Mouse (Mus musculus) cerebellum, adult 11-12 months (tissue): ENCODE measurements around the gene Nrm.
A peak's percentile ranks its signal among the peaks of the same experiment; 100 is the strongest.

Experiments used
- DNase-seq: peaks from one replicate; pipeline ENCODE4 v3.0.0; 2022

Gene Nrm

DNA sequence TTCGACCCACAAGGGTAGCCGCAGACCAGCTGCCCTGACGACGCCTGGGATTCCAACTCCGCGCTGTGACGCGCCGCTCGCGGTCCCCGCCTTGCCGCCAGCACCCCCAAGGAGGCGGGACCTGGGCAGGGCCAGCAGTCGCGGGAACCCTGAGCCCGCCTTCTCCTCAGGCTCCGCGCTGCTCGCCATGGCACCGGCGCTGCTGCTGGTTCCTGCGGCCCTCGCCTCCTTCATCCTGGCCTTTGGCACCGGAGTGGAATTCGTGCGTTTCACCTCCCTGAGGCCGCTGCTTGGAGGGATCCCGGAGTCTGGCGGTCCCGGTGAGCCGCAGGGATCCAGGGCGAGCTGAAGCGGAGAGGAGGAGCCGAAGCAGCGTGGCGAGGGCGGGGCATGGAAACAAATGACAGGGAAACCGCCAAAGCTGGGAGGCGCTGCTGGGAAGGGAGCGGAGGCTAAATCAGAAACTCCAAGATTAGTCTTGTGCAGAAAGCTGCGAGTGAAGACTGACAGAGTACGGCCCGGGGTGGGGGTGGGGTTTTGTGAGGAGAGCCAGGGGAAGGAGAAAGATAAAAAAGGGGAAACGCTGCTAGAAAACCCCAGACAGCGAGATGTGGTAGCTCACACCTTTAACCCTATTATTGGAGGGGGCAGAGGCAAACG lies at the start of gene Nrm:
TSS of gene Nrm (plus strand) at position 121 of the 660 bp plus-strand sequence.
- DNase-seq: peak; percentile 87

DNA sequence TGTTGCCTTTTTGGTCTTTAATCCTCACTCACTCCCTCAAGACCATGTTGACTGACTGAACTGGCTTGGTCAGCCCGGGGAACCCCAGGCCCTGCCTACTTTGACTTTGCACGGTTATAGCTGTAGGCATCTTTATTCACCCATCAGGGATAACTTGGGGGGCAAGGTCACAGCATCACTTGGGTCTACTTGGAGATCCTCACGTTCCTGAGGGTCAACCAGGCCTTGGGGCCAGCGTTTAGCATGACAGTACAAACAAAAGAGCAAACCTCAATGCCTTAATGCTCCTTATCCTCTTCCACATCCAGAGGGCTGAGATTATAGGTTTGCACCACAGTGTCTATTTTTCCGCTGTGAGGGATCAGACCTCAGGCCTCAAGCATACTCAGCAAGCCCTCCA lies 48.8 kb upstream of the Nrm start:
- DNase-seq: no peak

DNA sequence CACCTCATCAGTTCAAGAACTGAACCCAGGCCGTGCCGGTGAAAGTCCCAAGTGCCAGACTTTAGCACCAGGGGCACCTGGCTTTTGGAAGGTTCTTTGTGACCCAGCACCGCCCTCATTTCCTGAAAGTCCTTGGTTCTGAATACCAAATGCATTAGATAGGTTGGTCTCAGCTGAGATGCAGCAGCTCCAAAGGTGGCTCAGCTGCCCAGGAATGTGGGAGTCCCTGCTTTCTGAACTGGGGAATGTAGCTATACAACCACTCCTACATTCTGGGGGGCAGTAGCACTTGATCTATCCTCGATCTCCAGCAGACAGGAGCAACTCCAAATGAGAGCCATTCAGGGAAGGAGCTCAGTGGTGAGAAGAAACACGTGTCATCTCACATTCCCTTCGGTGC lies 48.4 kb upstream of the Nrm start:
- no peak for DNase-seq

DNA sequence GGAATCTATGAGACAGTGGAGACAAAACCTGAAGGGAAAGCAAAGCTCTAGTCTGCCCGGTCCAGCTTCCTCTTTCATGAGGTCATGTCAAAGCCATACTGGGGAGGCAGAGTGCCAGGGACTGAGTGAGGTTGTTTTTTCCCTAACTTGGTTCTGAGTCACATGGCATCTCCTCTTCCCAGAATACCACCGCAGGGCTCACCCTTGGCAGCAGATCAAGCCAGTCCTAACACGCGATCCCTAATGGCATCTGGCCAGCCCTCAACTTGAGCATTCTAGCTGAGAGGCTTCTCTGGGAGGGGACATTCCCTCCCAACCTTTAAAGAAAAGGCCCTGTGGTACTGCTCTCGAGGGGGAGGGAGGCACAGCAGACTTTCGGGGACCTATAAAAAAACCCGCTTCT lies 47.9 kb upstream of the Nrm start:
- DNase-seq: no peak

DNA sequence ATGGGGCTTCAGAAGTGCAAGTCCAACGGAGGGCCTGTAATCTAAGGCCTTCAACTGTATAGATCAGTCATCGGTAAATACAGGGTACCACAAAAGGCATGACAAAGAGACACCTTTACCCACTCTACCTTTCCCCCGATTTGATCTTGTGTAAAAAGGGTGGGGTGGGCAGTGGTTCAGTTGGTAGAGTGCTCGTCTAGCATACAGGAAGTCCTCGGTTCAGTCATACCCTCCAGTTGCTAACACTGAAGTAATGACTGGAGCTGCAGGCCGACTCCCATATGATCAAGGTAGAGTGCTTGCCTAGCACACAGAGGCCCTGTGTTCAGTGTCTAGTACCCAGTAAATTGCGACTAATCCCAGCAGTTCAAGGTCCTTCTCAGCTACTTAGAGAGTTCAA lies 47.5 kb upstream of the Nrm start:
- no peak for DNase-seq

DNA sequence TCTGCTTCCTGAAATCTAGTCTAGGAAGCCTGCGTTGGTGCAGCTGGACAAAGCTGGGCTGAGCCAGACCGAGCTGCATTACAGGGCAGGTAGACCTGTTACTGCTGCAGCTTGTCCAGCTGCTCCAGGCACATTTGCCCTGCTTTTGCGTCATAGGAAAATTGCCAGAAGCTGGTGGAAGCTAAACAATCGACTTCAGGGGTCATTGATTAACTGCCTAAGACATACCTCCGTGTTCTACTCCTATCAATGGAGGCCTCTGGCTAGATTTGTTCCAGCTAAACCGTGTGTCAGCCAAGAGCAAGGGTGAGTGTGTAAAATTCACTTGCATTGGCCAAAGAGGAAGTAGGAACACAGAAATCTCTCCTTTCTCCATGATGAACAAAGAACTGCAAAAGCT lies 46.4 kb upstream of the Nrm start:
- DNase-seq: no peak

DNA sequence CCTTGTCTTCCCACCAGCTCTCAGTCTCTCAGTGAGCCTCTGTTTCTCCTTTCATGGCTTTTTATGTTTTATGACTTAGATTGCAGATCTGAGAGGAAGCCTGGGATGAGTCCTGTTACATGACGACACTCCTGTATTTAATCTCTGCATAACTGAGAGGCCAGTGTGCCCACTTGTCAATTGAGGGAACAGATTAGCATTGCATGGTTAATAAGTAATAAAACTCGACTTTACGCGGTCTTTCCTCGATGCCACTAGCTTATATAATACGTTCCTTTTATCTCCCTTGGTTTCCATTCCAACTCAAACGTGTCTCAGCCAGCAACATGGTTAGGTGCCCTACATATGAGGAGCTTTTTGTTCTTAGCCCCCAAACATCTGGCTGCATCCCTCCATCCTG lies 45.3 kb upstream of the Nrm start:
- no peak for DNase-seq

DNA sequence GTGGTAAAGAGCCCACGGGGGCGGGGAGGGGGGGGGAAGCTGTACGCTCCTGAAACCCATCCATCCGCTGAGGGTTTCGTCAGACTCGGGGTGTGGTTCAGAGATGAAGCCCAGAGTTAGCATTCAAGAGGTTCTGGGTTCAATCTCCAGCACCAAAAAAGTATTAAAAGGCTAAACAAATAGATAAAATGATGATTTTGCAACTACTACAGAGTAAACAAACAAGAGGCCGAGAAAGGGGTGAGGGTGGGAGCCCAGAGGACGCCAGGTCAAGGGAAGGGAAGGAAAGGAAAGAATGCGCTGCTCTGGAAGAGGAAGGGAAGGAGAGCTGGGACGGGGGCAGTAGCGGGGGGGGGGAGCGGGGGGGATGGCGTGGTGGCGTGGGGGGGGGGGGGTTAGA lies 44.4 kb upstream of the Nrm start:
- no peak for DNase-seq

DNA sequence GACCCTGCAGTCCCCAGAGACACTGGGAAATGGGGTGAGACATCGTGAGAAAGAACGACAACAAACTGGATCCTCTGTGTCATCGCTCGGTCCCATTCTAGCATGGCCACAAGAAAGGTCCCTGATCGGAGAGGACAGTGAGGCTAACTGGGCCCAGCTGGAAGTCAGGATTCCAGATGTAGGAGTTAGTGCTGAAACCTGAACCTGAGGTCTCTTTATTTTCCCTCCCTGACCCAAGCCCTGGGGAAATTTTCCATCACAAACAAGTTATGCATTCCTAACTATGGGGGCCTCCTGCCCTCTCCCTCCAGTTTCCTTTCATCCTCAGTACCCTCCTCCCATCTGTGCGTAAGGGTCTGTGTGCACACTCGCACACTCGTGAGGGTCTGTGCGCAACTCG lies 43.9 kb upstream of the Nrm start:
- no peak for DNase-seq

DNA sequence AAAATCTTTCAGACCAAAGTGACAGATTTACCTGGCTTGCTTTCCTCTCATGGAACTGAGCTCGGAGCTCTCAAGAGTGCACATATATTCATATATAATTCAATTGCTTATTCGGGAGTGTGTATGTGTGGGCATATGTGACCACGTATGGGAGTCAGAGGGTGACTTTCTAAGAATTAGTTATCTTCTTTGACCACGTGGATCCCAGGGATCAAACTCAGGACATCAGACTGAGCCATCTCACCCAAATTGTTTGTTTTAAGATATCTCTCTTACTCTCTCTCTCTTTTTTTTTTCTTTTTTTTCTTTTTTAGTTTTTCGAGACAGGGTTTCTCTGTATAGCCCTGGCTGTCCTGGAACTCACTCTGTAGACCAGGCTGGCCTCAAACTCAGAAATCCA lies 41.0 kb upstream of the Nrm start:
- DNase-seq: no peak

DNA sequence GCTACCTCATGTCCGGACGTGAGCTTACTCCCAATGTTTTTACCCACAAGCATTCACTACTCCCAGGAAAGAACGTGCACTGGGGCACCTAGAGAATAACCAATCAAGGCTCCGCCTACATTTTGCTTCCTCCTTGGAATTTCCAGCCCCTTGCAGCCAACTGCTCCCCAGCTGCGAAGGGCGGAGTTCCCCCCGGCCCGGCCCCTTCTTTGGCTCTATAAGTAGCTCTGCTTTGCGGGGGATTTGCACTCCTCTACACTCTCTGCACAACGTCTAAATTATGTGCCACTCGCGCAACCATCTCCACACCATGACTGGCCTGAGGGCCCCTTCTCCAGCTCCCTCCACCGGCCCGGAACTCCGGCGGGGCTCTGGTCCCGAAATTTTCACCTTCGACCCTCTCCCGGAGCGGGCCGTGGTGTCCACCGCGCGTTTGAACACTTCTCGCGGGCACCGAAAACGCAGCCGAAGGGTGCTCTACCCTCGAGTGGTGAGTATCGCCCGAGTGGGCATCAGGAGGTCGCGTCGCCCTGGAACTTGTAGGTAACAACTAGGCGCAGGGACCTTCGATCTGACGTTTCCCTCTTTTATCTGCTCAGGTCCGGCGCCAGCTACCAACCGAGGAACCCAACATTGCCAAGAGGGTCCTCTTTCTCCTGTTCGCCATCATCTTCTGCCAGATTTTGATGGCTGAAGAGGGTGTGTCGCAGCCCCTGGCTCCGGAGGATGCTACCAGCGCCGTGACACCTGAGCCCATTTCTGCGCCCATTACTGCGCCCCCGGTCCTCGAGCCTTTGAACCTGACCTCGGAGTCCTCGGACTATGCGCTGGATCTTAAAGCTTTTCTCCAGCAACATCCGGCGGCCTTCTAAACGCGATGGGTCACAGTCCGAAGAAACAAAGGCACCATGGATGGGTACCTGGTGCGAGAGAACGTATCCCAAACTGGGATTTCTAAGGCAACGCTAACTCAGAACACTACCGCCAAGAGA lies 39.4 kb upstream of the Nrm start, which contains the start of gene Ier3:
TSS of gene Ier3 (plus strand) at position 246 of the 992 bp plus-strand sequence.
- DNase-seq: peak; percentile 63

DNA sequence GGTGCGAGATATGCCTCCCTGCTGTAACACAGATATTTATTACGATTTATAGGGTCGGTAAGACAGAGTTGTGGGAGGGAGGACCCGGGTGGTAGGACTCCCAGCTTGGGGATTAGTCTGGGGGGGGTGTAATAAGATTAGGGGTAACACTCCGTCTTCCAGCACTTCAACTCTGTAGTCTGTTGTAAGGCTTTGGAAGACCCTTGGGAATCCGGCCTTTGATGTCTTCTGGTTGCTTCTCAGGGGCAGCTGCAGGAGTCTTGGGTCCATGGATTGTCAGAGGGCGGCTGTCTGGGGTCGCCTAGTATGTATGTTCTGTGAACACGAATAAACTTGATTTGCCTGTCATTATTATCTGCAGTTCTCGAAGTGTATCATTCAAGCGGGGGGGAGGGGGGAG lies 38.6 kb upstream of the Nrm start:
- peak; percentile 46 for DNase-seq

DNA sequence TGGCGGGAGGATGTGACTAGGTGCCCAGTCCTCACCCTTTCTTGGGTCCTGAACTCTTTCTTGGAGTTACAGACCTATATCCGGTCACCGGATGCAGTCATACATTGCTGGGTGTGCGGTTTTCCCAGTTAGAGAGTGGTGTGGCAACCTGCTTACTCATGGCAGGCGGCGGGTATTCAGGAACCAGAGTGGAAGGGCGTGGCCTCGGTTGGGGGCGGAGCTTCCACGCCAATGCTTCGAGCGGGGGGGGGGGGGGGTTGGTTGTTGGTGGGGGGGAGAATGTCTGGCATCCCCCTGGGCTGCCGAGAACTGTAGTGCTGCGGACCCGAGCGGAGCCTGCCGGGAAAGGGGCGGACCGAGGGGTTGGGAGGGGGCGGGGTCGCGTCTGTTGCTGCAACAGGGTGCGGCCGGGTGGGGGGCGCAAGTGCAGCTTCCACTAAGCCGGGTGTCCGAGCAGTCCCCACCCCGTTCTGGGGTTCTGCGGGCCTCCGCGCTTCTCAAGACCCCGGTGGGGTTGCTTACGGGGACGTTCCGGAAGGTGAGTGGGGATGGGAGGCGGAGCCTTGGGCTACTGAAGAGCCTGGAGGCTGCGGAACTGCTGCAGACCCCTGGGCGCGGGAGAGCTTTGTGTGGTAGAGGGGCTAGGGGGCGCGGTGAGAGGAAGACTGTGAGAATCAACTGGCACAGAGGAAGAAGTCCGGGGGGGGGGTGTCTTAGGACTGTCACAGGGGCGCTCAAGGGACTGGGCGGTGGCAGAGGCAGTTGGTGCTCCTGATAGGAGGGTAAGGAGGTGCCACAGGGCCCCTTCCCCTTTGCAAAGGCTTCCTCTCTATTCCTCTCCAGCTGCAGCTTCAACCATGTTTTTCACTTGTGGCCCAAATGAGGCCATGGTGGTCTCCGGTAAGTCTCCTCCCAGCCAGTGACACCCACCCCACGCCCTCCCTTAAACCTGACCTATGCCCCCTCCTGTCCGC lies 37.9 kb upstream of the Nrm start, which contains the start of gene Flot1:
TSS of gene Flot1 (plus strand) at position 267 of the 974 bp plus-strand sequence.
- DNase-seq: peak; percentile 79

DNA sequence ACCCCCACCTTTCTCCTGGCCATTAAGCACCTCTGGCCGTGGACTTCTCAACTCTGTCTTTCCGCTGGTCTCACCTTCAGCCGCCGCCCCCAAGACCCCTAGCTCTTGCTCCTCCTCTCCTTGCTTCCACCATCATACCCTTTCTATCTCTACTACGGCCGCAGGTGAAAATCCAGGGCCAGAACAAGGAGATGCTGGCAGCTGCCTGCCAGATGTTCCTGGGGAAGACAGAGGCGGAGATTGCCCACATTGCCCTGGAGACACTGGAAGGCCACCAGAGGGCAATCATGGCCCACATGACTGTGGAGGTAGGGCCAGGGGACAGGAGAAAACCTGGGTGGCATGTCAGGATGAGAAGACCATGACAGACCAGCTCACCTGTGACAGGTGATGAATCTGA lies 36.7 kb upstream of the Nrm start:
- DNase-seq: no peak

DNA sequence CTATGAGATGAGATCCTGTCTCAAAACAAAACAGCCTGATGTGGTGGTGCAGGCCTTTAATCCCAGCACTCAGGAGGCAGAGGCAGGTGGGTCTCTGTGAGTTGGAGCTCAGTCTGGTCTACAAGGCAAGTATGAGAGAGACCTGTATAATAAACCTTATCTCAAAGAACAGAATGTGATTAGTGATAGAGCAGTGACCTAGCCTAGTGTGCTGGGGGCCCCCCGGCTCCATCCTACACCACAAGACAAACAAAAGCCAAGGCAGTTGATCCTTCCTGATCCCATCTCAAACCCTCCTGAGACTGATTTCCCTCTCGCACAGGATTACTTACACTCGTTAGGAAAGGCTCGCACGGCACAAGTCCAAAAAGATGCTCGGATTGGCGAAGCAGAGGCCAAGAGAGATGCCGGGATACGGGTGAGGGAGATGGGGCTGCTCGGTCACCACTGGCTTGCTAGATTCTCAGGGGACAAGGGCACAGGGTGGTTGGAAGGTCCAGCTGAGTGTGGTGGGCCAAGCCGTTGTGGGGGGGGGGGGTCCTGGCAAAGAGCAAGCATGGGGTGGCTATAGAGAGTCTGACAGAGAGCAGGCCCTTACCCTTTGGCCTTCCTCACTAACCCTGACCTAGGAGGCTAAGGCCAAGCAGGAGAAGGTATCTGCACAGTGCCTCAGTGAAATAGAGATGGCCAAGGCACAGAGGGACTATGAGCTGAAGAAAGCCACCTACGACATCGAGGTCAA lies 35.8 kb upstream of the Nrm start:
- DNase-seq: no peak

DNA sequence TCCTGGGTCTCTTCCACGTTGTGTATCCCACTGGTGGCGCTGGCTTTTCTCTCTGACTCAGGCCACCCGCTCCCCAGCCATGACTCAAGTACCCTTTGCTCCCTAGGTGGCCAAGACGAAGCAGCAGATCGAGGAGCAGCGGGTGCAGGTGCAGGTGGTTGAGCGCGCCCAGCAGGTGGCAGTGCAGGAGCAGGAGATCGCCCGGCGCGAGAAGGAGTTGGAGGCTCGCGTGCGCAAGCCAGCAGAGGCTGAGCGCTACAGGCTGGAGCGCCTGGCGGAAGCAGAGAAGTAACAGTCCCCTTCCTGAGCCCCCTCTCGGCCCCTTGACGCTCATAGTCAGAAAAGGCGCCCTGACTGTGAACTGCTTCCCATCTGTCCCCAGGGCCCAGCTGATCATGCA lies 31.4 kb upstream of the Nrm start:
- DNase-seq: peak; percentile 81

DNA sequence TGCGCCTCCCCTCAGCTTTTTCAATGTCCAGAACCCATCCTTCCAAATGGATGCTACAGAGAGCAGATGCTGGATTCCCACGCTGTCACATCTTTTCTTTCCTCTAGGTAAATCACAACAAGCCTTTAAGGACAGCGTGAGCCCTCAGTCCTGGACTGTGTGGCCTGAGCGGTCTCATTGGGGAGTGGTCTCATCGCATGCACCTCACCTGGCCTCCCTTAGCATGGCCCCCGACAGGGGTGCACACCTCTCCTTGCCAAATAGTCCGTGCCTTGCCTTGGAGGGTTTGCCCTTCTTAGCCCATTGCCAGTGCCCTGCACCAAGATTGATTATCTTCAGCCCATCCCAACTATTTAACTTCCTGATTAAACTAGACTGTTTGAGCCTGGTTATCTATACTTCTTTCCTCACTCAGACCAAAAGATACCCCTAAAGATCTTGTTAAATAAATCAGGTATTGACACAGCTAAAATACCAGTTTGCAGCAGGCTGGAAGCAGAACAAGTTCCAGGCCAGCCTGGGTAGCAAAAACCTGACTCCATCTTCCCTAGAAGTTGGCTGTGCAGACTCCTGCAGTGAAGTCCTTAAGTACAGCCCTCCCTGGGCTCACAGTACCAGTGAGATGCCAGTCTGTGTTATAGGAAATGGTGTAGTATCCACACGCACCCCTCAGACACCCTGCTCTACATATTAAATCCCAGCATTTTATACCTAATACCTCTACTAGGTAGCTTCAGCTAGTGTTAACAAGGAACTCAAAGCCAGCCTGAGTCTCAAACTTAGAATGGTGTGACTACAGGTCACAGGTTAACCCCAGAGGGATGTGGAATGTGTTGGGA lies 28.5 kb upstream of the Nrm start:
- no peak for DNase-seq

DNA sequence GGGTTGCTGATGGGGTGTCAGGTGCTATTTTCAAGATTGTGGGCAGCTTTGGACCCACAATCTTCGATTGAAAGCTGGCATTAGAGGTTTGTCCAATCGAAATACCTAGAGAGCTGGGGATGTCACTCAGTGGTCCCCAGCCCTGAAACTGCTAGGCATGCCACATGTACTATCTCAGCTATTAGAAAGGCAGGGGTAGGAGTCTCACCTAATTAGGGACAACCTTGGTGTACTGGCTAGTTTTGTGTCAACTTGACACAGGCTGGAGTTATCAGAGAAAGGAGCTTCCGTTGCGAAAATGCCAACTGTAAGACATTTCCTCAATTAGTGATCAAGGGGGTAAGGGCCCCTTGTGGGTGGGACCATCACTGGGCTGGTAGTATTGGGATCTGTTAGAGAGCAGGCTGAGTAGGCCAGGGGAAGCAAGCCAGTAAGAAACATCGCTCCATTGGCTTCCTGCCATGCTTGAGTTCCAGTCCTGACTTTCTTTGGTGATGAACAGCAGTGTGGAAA lies 27.8 kb upstream of the Nrm start:
- DNase-seq: peak; percentile 48

DNA sequence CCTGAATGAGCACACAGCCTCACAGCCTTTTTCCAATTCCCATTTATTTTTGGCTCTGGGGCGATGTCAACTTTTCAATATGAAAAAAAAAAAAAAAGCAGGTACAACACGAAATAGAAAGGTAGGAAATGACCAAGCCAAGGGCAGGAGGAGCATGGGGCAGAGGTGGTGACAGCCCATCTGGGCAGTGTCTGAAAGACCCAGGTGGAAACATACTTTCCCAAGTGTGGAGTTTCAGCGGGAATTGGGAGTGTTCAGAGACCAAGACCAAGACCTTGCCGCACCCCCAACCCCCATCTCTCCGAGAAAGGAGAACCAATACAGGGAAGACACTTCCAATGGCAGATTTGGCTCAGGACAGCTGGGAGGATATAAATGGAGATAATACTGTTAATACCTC lies 27.2 kb upstream of the Nrm start:
- no peak for DNase-seq

DNA sequence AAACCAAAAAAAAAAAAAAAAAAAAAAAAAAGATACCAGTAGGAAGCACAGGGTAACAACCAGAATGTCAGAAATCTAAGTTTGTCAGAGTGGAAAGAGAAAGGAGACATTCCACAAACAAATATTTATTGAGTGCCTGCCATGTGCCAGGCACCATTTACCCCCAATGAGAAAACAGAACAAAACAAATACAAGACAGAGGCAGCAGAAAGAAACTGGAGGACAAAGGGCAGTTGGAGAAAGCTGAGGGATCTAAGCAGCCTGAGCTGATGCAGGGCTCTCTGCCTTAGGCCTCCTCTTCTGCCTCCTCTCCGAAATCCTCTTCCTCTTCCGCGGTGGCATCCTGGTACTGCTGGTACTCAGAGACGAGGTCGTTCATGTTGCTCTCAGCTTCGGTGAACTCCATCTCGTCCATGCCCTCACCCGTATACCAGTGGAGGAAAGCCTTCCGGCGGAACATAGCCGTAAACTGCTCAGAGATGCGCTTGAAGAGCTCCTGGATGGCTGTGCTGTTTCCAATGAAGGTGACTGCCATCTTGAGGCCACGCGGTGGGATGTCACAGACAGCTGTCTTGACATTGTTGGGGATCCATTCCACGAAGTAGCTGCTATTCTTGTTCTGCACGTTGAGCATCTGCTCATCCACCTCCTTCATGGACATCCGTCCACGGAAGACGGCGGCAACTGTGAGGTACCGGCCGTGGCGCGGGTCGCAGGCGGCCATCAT lies 26.3 kb upstream of the Nrm start:
- DNase-seq: no peak
